Mouse (Mus musculus): ENCODE data around the gene Psmc6.

Gene Psmc6

DNA sequence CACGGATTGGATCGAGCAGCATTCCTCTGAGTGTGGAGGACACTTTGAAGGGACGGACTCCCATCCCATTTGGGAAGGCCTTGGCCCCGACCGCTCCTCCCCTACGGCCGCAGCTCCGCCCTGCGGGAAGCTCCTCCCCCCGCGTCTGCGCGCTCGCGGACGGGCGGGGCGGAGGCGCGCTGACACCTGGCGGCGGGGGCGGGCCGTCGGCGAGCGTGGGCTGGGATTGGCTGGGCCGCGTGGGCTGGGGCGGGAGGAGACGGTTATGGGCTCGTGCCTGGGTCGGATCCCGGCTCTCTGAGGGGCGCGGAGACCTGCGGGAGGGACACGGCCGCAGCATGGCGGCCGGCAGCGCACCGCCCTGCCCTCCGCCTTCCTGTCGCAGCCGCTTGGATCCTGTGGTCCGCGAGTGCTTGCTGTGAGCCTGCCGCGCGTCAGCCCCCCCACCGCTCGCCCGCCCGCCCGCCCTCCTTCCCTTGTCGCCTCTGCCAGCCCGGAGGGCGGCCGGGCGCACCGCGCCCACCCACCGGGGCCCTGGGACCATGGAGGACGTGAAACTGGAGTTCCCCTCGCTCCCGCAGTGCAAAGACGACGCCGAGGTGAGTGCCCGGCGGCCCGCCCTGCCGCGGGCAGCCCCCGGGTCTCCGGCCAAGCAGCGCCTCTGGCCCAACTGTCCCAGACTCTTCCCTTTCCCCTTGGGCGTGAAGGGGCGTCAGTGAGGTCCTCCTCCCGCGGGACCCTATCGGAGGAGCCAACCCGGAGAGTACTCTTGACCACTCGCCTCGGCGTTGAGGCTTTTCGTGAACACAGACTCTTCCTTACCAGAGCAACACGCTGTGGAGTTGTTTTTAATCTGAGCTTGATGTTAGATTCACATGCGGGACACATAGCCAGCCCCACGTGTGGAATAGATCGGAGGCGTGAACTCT is 21.6 kb downstream of the Psmc6 start, which contains the start of gene Styx:
TSS of gene Styx (plus strand) at position 163 of the 929 bp plus-strand sequence.
- DNase-seq (ENCODE audit: inconsistent age in 2 of 2, low spot score in 1 of 2), result peak; percentile 98 to 99

DNA sequence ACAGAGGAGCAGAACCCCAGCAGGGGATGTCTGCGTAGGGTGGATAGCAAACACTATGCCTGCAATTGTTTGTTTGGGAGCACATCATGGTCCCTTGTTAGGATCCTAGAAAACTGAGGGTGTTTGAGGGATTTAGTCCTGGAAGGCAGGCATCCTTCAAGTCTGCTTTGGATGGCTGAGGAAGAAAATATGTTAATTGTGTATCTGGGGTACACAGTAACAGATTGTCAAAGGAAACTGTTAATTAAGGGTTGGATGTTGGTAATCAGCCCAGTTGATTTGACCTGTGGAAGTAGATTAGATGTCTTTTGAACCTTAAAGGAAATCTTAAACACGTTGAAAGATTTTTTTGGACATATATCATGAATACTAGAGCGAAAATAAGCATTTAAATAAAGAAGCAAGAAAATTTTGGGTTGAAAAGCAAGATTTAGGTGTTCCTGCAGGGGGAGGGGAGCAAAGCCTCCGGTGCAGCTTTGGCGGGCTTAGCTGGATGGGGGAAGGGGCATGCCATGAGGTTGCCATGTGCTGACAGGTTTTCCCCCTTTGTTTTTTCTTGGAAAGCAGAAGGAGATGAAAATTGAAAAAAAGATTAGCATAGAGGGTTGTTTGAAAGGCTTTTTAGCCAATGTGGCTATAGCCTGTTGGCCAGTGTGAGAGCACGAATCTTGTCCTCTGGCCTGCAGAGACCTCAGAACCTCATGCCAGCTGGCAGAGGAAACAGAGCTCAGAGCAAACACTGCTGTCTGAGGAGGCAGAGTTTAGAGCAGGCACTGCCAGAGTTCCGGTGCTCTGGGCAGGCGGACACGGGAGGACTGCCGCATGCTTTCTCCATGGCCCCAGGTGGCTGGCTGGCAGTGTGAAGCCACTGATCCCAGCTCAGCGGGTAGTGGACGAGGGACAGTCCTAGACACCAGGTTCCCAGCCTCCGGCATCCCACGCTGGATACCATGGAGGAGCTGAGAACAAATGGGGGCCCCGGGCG is 34.9 kb downstream of the Psmc6 start:
- peak in 1 of 2 experiments; percentile 28 for DNase-seq (ENCODE audit: inconsistent age in 2 of 2, low spot score in 1 of 2)

DNA sequence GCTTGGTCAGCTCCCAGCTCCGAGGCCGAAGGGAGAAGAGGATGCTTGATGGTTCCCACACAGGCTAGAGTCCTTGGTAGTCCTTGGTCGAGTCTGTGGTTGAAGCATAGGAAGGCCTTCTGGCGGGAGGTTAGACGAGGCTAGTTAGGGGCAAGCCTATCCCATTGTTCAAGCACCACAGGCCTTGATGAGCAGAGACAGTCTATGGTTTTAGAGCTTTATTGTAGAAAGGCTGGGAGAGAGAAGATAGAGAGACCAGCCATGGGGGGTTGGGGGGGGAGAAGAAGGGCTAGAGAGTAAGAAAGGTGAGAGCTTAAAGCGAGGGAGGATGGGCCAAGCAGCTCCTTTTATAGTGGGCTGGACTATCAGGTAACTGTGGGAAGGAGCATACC is 35.6 kb downstream of the Psmc6 start:
- peak in 1 of 2 experiments; percentile 13 for DNase-seq (ENCODE audit: inconsistent age in 2 of 2, low spot score in 1 of 2)

DNA sequence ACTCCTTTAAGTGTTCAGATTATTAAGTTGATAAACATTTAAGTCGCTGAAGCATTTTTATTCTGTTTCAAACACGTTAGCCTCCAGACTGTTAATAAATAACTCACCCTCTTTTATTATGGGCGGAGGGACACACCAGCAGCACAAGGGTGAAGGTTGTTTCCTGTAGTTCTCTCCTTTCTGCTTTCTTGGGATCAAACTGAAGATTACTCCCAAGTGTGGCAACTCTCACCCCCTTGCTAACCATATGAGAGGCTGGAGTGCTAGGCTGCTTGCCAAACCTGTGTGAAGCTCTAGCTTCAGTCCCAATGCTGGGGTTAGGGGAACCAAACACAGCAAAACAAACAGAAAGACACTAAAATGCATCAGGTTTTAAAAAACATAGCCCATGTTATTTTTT is 49.2 kb downstream of the Psmc6 start:
- DNase-seq (ENCODE audit: inconsistent age in 2 of 2, low spot score in 1 of 2), result no peak

DNA sequence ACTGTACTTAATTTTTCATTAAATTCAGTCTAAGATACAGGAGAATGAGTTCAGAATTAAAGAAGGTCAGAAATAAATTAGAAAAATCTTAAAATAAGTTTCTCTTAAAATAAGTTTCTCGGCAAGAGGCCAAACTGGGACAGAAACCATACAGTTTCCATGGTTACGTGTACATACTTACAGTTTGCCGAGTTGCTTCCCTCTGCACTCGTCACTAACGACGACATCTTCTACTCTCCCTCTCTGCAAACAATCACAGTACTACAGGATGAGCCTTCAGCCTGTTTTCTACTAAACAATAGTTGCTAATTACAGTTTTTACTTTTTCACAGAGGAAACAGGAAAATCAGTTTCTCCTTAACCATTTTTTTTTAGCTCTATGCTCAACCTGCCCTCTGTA is 51.2 kb downstream of the Psmc6 start:
- peak in 1 of 2 experiments; percentile 11 for DNase-seq (ENCODE audit: inconsistent age in 2 of 2, low spot score in 1 of 2)

DNA sequence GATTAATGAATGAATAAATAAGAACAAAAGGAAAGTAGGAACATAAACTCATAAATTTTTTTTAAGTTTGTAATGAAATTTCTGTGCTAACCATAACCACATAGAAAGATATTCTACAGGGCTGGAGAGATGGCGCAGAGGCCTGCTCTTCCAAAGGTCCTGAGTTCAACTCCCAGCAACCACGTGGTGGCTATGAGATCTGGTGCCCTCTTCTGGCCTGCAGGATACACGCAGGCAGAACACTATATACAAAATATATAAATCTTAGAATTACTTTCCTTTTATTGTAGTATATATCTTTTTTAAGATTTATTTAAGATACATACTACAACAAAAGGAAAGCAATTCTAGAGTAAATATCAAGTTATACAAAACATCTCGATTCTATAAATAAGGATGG is 53.3 kb downstream of the Psmc6 start:
- no peak for DNase-seq (ENCODE audit: inconsistent age in 2 of 2, low spot score in 1 of 2)

DNA sequence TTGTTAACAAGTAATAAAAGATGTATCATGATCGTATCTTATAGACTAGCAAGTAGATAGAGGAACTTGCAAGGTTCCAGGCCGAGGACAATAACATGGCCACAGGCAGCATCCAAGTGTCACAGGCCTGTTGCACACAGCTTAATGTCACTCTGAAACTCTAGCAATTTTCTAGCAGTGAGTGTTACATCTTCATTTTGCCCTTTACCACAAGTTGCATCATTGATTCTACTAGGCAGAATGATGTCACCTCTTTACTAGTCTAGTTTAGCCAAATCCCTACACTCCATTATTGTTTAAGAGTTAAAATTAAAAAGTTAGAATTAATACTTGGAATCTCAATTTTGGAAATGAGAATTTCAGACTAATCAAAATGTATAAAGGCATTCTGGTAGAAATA is 56.0 kb downstream of the Psmc6 start:
- no peak for DNase-seq (ENCODE audit: inconsistent age in 2 of 2, low spot score in 1 of 2)

DNA sequence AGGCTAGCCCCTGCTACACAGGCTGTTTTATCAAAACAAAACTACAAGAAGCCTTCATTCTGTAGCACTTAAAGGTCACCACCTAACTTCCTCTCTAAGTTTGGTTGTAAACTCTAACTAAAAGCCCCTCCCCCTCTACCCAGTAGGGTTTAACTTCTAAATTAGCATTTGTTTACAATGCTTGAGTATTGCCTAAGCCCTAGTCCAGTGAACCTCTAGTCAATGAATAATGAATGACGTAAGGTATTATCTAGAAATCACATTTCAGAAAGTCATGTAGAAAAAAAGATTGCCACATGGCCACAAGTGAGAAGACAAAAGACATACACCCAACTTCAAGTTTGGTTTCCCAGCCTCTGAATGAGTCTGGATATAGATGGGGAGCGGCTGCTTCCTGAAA is 57.9 kb downstream of the Psmc6 start:
- DNase-seq (ENCODE audit: inconsistent age in 2 of 2, low spot score in 1 of 2), result peak in 1 of 2 experiments; percentile 47

DNA sequence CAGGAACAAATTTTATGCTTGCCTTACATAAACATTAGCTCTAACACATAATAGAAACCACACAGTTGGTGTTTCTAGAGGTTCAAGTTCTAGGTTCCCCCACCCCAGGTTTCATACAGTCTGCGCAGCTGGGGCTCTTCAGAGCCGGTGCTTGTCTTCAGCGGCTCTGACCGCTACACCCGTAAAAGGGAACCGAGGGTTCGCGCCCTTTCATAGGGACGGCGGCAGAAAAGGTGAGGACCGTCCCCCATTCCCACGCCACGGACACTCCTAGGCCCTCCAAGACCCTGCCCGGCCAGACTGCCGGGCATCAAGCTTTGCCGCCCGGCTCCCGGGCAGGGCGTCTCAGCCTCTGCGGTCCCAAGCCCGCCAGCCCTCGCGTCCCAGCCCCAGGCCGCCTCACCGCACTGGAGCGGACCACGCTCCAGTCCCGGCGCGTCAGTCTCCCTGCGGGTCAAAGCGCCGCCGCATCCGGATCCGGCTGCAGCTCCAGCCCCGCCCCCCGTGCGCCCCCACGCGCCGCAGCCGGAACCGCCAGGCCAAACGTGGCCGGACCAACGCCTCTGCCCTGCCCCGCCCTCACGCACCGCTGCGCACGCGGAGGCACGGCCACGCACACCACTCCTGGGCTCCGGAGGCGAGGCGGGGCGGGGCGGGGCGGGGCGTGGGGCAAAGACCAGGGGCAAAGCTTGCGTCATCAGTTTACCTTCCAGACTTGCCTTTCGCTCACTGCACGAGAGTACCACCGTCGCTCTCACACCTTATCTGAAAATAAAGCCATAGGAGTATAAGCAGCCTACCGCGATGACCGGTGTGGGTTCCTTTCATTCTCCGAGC is 59.0 kb downstream of the Psmc6 start:
- peak; percentile 97 to 98 for DNase-seq (ENCODE audit: inconsistent age in 2 of 2, low spot score in 1 of 2)

DNA sequence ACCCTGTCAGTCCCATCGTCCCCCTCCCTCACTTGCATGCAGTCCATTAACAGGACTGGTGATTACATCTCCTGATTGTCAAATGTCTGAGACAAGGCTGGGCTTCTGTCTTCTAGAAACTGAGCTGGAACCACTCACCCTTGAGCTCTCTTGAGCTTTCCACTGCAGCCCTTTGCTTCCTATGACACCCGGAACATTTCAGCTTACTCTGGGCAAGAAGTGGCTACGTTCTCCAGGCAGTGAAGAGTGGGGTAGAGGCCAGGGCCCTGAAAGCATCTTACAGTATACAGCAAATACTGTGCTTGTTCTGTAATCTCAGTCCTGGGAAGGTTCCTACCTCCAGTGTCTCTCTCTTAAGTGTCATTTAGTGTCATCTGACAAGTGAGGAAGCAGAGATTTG is 59.6 kb downstream of the Psmc6 start:
- no peak for DNase-seq (ENCODE audit: inconsistent age in 2 of 2, low spot score in 1 of 2)

Measured in adrenal gland, adult (tissue).